10 mouse cellular contexts compared by ENCODE assay signal in genomic region chr4:140469760-140470452, GRCm38 (mm10).
DNase-seq lines count a peak whose midpoint lies in the region; ATAC-seq and TF ChIP-seq lines count a peak whose summit lies in the region.
"Had no signal": no experiment of that assay in that cellular context is flagged by ENCODE, and none has a peak within 500 bp of the region (broad histone marks: within the 10 kb centered on the region; RNA-seq: fewer than 3 reads in every experiment).

No protein-coding gene starts in this region.

- H3K27me3 ChIP-seq in E14TG2a.4 (ENCODE audit: insufficient read depth, low read length) = peaks cover 3% of the 10 kb centered on the region; the same call in 1 of the 2 replicates
- H3K27me3 ChIP-seq: embryonic facial prominence, embryonic 15.5 days; hindbrain, embryonic 15.5 days had no signal

- ATAC-seq in activated CD4-positive, CD25-positive, alpha-beta regulatory T cell, adult 4 months = no peak

- H3K4me1 ChIP-seq in E14TG2a.4 (replicated peaks; ENCODE audit: low read depth, low read length) = no peaks in the 10 kb centered on the region
- H3K4me1 ChIP-seq: embryonic facial prominence, embryonic 15.5 days had no signal

- peak; percentile 50 for TF ChIP-seq CTCF in E14TG2a.4 (conservative IDR thresholded peaks at IDR 0.05; ENCODE audit: low read length)

- H3K4me3 ChIP-seq in E14TG2a.4 (replicated peaks; ENCODE audit: low read length) = no peak overlapping the region
- H3K4me3 ChIP-seq: embryonic facial prominence, embryonic 15.5 days; hindbrain, embryonic 15.5 days had no signal

- peaks cover 20% of the 10 kb centered on the region for H3K9me3 ChIP-seq in E14TG2a.4 (ENCODE audit: low read length)
- H3K9me3 ChIP-seq: embryonic facial prominence, embryonic 15.5 days; hindbrain, embryonic 15.5 days had no signal

- intact Hi-C loops in heart, postnatal 10 days (cut with DNase I) = no loop called here
- intact Hi-C loops in left cerebral cortex, postnatal 10 days (cut with DNase I) = no loop called here

- no peaks in the 10 kb centered on the region for H3K36me3 ChIP-seq in E14TG2a.4 (ENCODE audit: insufficient read depth, low read length)
- H3K36me3 ChIP-seq: embryonic facial prominence, embryonic 15.5 days; hindbrain, embryonic 15.5 days had no signal

- peak; percentile 2 to 6 for DNase-seq in heart, postnatal 10 days
- no peak for DNase-seq in heart, adult 8-10 months (ENCODE audit: low spot score)
- peak; percentile 12 for DNase-seq in brain, embryonic 18.5 days (ENCODE audit: low read depth, low spot score)
- peak; percentile 66 to 71 for DNase-seq in left cerebral cortex, postnatal 10 days (ENCODE audit: extremely low spot score in 1 of 2, low spot score in 2 of 2)
- DNase-seq in thymus, postnatal 25 days = no peak
- no peak for DNase-seq in kidney, adult 11 months

Comparison
In these comparisons a context has a peak if more than half of its experiments do, and no peak if none do; other contexts are left out.
1. DNase-seq: peak in heart, postnatal 10 days (2 of 2), brain, embryonic 18.5 days (single experiment) and left cerebral cortex, postnatal 10 days (2 of 2); none in heart, adult 8-10 months (single experiment), thymus, postnatal 25 days (single experiment) and kidney, adult 11 months (single experiment).